Mouse (Mus musculus): ENCODE measurements around the gene Zfyve1.
"Not testable (repeated sequence)": the region's sequence is repeated elsewhere in the genome, so short reads cannot be mapped to it uniquely, and the experiment has no call there.

Zfyve1 gene

DNA sequence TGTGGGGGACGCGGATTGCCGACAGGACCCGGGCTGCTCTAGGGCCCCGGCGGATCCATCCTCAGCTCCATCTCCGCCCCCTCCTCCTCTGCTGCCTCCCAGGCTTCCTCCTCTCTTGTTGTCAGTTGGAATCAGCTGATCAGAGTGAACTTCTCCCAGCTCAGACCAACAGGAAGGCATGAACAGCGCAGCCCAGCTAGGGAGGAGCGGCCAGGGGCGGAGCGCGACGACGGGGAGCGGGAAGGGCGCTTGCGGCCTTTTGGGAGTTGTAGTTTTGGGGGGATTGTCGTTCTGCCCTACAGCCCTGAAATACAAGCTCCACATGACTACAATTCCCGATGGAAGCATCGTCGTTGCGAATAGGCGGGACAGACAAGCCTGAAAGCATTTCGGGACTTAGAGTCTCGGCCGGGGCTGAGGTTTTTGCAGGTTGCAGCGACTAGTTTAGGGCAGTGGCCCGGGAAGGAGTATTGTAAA lies at the start of gene Zfyve1:
TSS of gene Zfyve1 (minus strand) at position 198 of the 477 bp plus-strand sequence.
- peak; percentile 97 to 98 for DNase-seq (ENCODE audit: inconsistent age in 2 of 2, low spot score in 1 of 2)

DNA sequence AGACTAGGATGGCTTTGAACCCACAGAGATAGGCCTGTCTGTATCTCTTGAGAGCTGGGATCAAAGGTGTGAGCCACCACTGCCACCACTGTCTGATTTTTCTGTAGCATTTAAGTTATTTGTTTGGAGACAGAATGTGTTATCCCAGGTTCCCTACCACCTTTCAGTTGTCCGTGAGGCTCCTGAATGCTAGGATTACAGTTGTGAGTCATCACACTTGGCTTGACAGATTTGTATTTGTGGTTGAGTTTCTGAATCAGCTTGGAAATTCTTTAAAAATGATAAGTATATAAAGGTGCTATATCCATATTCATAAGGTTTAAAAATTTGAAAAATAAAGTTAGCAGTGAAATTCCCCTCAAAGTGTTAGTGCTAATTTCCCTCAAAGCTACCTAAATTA lies 46.1 kb upstream of the Zfyve1 start:
- DNase-seq (ENCODE audit: inconsistent age in 2 of 2, low spot score in 1 of 2) = peak in 1 of 2 experiments; percentile 49

DNA sequence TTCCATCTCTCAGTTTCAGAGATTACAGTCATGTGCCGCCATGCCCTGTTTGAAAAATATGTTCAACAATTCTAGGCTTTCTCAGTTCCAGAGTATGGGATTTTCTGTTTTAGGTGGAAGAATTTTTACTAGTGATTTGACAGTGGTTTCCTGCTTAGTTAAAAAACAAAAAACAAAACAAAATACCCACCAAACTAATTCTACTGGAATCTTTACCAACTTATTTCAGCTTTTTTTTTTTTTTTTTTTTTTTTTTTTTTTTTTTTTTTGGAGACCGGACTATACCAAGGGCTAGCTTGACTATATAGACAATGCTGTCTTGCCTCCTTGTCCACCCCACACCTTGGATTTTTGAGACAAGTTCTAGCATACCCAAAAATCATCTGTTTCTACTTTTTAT lies 44.2 kb upstream of the Zfyve1 start:
- no peak for DNase-seq (ENCODE audit: inconsistent age in 2 of 2, low spot score in 1 of 2)

DNA sequence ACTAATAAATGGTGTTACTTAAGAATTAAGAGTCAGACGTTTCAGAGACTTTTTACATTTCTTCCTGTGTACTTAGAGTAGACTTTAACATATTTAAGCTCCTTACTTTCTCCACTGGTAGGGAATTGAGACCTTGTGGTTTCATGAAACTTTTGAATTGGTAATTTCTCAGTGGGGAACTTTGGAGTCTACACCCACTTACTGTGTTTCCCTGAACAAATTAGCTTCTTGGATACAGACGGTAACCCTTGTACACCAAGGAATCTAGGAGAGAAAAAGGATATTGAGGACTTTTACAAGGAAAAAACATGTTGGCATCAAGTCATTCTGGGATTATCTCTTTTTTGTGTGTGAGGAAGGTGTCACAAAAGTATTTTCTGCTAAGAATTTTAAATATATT lies 36.8 kb upstream of the Zfyve1 start:
- no peak for DNase-seq (ENCODE audit: inconsistent age in 2 of 2, low spot score in 1 of 2)

DNA sequence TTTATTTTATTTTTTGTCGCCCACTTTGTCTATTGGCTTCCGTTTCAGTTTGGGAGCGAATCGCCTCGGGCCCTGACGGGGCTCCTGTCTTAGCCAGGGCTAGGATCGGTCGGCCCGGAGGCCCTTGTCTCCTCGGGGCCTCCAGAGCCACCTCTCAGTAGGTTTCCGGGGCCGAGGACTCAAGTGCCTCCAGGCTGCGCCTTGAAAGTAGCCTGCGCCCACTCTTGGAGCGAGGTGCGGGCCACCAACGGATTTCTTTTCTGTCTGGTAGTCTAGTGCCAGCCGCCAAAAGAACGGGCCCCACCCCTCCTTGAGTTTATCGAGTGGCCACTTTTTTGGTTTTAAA lies 35.6 kb upstream of the Zfyve1 start:
- DNase-seq (ENCODE audit: inconsistent age in 2 of 2, low spot score in 1 of 2) = peak; percentile 66 to 88

DNA sequence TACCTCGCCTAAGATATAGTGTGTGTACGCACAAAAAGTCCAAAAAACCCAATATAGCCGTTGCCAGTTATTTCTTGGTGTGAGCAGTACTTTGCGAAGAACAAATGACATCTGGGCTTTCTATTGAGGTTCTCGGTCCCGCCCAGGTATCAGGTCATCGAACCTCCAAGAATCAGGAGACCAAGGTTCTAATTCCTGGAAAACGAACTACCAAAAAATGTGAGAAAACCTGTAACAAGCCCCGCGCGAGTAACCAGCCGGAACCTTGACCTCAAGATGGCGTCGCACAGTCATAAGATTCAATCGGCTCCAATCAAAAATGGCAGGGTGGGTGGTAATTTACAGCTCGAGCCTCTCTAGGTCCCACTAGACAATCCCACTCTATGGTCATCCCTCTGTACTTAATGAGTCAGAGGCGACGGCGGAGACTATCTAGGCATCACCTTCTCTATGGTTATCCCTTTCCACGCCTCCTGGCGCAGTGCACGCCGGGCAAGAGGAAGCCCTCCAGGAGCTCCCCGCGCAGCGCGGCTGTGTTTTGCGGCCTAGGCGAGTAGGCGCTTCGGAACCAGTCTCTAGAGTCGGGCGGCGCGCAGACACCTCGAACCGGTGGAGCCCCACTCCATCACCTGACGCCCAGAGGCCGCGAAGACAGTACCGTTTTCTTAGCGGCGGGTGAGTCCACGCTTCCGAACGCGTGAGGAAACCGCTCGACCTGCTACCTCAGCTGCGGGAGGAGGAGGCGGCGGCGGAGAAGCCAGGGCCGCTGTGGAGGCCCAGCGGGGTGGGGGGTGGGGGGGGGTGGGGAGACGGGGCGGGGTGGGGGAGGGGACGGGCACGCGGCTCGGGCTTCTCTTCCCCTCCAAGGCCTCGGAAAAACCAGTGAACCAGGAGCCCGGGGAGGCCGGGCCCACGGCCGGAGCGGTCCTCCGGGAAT lies 35.0 kb upstream of the Zfyve1 start:
- DNase-seq (ENCODE audit: inconsistent age in 2 of 2, low spot score in 1 of 2) = peak; percentile 97 to 99

DNA sequence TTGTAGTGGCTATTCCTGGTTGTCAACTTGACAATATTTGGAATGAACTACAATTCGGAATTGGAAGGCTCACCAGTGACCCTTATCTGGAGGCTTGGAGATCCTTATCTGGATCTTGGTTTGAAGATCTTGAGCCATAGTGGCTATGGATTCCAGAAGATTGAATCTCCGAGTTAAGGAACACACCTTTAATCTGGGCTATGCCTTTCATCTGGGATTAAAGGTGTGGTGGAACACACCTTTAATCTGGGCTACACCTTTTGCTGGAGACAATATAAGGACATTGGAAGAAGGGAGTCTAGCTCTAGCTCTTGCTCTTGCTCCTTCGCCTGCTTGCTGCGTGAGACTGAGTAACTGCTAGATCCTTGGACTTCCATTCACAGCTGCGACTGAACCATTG lies 33.9 kb upstream of the Zfyve1 start, which contains the start of gene Rbm25:
TSS of gene Rbm25 (plus strand) at position 301 of the 400 bp plus-strand sequence.
- not testable (repeated sequence) for DNase-seq (ENCODE audit: inconsistent age in 2 of 2, low spot score in 1 of 2)

DNA sequence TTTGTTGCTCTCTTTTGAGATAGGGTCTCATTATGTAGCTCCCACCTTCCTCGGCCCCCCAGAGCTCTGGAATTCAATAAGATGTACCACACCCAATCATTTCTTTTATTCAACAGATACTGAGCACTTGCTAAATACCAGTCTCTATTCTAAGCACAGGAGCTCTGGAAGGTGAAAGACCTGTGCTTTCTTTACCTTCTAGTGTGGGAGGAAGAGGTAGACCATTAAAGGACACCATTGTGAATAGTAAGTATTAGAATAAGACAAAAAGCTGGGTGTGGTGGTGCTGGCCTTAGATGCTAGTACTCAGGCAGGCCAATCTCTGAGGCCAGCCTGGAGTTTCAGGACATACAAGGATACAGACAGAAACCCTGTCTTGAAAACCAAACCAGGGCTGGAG lies 27.3 kb upstream of the Zfyve1 start:
- no peak for DNase-seq (ENCODE audit: inconsistent age in 2 of 2, low spot score in 1 of 2)

DNA sequence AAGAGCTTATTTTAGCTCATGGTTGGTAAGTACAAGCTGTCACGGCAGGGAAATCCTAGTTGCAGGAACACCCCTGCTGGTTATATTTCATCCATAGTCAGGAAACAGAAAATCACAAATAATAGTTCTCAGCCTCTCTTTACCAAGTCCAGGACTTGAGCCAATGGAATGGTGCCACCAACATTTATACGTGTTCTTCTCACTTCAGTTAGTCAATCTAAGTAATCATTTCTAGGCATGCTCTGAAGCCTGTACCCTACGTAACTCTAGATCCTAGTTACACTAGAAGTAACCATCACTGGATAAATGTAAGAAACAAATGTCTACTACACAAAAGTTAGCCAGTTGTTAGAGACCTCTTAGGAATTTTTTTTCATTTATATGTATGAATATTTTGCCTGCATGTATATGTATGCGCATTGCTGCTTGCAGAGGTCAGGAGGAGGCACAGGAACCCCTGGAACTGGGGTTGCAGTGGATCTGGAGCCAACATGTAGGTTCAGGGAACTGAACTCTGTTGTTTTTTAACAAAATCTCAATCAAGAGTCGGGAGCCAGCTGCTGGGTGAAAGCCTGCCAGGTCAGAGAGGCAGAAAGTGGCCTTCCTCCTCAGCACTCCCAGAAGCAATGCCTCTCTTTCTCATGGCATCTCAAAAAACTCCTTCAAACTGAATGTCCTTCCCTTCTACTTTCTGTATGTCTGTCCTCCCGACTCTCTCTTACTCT lies 25.2 kb upstream of the Zfyve1 start:
- DNase-seq (ENCODE audit: inconsistent age in 2 of 2, low spot score in 1 of 2) = no peak

DNA sequence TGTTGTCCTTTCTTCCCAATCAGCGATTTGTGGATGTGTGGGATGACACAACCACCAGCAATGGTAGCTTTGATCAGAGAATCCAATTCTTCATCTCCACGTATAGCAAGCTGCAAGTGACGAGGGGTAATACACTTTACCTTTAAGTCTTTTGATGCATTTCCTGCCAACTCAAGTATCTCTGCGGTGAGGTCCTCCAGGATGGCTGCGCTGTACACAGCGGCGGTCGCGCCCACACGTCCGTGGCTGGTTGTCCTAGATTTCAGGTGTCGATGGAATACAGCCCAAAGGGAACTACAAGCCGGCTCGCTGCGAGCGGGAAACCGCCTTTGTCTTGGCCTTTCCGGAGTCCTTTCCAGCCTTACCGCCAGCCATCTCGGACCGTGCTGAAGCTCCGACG lies 23.7 kb upstream of the Zfyve1 start:
- DNase-seq (ENCODE audit: inconsistent age in 2 of 2, low spot score in 1 of 2) = not testable (repeated sequence)

DNA sequence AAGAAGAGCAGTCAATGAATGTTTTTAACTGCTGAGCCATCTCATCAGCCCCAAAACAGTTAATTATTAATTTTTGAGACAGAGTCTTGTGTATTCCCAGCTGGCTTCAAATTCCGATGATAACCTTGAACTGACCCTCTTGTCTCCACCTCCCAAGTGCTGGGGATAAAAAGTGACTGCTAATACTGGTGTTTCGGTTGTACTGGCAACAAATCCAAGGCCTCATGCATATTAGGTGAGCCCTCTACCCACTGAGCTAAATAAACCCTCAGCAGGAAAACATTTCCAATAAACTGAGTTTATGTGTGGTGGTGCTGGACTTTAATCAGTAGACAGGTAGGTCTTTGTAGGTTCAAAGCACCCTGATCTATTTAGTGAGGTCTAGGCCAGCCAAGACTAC lies 22.0 kb upstream of the Zfyve1 start:
- no peak for DNase-seq (ENCODE audit: inconsistent age in 2 of 2, low spot score in 1 of 2)

DNA sequence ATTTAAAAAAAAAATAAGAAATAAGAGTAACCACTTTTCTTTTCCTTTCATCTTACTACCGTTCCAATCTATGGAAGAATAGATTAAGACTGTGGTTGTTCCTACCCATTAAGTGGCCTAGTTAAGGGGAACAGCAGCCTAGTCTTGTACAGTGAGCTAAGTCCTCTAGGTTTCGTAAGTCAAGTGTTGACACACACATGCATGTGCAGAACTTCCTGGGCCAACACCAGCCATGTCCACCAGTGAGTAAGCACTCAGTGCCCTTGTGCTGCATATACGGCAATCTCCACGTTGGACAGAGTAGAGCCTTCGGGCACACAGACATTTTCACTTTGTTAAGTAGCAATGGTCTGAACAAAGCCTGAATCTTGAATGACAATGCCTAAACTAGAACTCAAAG lies 20.2 kb upstream of the Zfyve1 start:
- no peak for DNase-seq (ENCODE audit: inconsistent age in 2 of 2, low spot score in 1 of 2)

DNA sequence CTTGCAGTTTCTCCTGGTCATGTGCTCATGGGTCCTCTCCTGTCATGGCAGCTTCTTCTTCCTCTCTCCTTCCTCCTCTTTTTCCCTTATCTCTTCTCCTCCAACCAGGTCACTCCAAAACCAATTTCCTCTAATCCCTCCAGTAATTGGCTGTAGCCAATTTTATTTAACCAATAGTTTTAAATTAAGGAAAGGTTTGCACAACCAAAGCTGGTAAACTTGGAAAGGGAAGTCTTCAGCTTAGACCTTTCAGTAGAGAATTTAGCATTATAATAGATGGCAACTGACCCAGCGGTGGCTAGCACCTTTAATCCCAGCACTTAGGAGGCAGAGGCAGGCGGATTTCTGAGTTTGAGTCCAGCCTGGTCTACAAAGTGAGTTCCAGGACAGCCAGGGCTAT lies 9.4 kb upstream of the Zfyve1 start:
- DNase-seq (ENCODE audit: inconsistent age in 2 of 2, low spot score in 1 of 2) = not testable (repeated sequence)

DNA sequence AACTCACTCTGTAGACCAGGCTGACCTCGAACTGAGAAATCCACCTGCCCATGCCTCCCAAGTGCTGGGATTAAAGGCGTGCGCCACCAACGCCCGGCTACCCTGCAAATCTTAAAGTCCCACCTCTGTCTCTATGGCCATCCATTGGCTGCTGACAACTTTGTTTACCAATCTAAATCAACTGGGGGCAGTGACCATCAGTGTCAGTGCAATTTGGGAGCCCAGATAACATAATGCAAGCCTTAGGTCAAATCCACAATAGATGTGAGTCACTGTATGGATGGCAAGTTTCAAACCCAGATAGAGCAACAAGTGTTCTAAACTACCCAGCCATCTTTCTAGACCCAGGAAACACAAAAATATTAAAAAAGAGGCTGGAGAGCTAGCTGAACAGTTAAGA lies 5.3 kb upstream of the Zfyve1 start:
- no peak for DNase-seq (ENCODE audit: inconsistent age in 2 of 2, low spot score in 1 of 2)

DNA sequence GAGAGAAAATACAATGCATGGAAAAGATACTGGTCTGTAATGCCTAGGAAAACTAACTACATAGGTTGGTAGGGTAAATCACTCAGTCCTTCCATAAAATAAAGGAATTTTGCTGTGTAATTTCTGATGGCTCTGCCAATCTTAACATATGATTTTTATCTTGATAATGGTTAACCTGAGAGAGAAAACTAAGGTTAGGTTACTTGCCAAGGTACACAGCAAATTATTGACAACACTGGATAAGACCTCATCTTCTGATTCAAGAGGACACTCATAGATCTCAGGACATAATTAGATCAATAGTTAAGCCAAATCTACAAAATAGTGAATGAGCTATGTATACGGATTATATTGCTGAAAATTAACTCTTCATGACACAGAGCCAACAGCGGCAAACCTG lies 859 bp upstream of the Zfyve1 start:
- DNase-seq (ENCODE audit: inconsistent age in 2 of 2, low spot score in 1 of 2) = no peak

DNA sequence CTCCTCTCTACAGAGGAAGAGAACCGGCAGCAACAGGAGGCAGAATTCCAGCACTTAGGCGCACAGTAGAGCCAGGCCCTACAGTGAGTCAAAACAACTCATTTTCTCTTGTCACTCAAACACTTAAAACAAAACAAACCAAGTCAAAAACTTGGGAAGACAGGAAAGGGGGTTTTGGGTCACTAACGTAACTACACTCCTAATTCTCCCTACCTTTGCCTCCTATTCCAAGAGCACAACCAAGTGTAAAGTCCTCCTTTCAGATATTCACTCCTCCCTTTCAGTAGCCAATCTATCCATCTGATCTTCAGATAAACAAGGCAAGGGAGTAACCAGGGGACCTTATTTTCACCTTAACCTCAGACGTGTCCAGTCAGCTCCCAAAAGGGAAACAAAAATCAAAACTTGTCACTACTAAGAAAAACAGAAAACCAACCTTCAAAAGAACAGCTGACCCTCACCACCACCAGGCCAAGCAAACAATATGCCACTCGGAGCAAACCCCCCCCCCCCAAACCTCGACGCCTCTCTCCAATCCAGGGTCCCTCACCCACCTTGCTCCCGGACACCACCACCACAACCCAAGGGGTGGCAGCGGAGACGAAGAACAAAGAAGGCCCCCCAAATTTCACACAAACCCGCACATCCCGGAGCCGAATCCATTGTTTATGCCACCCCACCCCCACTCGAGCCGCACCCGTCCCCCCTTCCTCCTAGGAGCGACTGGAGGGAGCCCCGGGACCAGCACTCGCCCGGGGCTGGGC lies 649 bp downstream of the Zfyve1 start:
- DNase-seq (ENCODE audit: inconsistent age in 2 of 2, low spot score in 1 of 2) = peak in 1 of 2 experiments; percentile 60

DNA sequence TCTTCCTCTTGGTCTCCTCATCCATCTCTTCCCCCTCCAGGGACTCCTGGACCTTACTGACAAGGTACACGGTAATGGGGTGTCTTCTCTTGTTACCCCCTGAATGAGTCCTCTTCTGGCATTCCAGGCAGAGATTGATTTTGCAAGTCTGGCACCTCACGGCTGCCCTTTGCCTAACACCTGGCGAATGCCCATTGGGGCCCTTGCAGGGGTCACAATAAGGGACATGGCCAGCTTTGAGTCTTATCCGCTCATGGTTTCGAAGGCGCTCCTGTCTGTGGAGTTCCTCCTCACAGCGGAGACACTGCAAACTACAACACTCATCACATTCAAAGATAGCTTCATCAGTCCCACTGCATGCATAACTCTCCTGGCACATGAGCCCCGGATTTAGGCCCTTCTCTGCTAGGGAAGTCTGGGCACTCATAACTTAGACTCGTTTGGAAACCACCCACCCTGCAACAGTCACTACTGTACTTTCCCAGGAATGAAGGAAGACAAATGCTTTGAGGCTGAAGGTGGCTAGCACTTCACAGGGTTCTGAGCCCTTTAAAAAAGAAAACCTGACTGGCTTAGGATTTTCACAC lies 2.5 kb downstream of the Zfyve1 start:
- no peak for DNase-seq (ENCODE audit: inconsistent age in 2 of 2, low spot score in 1 of 2)

DNA sequence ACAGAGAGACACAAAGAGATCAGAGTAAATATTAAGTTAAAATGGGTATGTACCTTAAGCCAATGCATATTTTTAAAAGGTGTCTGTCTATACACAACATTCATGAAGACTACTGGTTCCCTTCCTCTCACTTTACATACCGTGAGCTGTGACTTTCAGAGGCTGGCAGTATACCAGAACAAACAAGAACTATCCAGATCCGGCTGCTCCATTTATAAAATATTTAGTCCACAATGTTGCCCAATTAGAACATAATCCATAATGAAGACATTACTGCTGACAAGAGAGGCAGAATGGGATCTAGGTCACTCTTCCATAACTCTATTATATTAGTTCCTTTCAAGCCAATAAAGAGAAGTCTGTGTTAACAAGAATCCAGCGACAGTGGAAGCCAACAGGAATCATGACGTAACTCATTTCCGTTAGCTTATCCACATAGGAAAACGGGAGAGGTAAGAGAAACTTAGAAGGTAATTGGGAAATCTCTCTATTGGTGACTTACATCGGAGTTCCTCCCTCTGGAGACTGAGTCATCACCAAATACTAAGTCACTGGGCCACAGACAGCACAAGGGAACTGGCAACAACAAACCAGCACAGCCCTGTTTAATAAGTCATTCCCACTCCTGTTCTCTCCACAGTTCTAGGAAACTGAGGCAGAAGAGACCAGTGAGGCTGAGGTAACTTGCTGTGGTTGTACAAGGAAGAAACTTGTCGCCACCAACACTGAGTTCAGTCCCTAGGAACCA lies 5.1 kb downstream of the Zfyve1 start:
- peak in 1 of 2 experiments; percentile 71 for DNase-seq (ENCODE audit: inconsistent age in 2 of 2, low spot score in 1 of 2)

DNA sequence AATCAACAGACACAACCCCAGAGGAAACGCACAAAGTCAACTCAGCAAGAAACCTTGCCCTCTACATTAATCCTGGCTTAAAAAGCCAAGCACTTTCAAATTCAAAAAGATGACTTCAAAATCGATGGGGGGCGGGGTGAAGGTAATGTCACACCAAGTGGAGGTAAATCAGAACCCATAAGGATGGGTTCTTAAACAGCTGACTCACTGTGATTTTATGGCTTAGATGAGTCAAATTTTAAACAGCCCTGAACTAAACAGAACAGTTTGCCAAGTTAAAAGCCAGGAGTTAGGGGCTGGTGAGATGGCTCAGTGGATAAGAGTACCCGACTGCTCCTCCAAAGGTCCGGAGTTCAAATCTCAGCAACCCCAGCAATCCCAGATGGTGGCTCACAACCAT lies 10.4 kb downstream of the Zfyve1 start:
- peak in 1 of 2 experiments; percentile 58 for DNase-seq (ENCODE audit: inconsistent age in 2 of 2, low spot score in 1 of 2)

DNA sequence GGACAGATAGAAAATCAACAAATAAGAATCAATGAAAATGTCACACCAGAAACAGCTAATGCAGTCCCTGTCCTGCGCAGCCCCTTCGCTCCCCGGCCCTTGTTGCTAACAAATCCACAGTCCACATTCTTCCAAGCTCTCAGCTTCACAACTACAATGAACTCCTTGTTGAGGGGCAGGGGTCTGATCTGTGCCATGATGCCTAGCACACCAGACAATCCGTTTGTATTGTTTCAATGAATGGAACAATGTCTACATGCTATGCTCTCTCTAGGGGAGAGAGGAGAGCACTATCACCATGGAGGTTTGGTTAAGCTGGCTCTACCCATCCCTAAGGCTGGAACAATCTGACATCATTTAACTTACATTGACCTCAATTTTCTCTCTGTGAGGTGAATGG lies 14.3 kb downstream of the Zfyve1 start:
- DNase-seq (ENCODE audit: inconsistent age in 2 of 2, low spot score in 1 of 2) = no peak
